Mouse (Mus musculus): ENCODE data around the gene Dock6. TPM values are rescaled to one million over a fixed set of nuclear protein-coding genes. Genes with fewer than 3 reads are reported as not detected.

Gene Dock6
- polyA plus RNA-seq, 1 experiment from 2014 or later = 21.6 TPM

Small RNA genes lying within 50 kb of the gene (microRNA-seq; reads per million reads assigned to microRNA genes)
- gene Mir7083 (ENCODE audit: borderline number of aligned reads) = 2.5 reads per million

Other genes starting within 250 kb of the Dock6 start
- 86.1 and 86.6 TPM in 2 replicates for gene Smarca4, start 236.5 kb downstream of the Dock6 start, polyA plus RNA-seq (2014; fragmentation: Nextera tagmentation; extraction: Ambion mirVana)
- 18.8 and 23.9 TPM in 2 replicates for gene Ldlr, start 129.2 kb downstream of the Dock6 start, polyA plus RNA-seq (2014; fragmentation: Nextera tagmentation; extraction: Ambion mirVana)
- 151 and 170 TPM in 2 replicates for gene Spc24, start 92.3 kb downstream of the Dock6 start, polyA plus RNA-seq (2014; fragmentation: Nextera tagmentation; extraction: Ambion mirVana)
- gene Kank2, start 53.9 kb downstream of the Dock6 start, polyA plus RNA-seq (2014; fragmentation: Nextera tagmentation; extraction: Ambion mirVana) = 4.7 and 6.7 TPM in 2 replicates
- gene Angptl8, start 17.1 kb downstream of the Dock6 start, polyA plus RNA-seq (2014; fragmentation: Nextera tagmentation; extraction: Ambion mirVana) = 16.1 and 17.4 TPM in 2 replicates
- gene Rab3d, start 65.6 kb upstream of the Dock6 start, polyA plus RNA-seq (2014; fragmentation: Nextera tagmentation; extraction: Ambion mirVana) = 5.7 and 7.3 TPM in 2 replicates
- 2.2 and 2.9 TPM in 2 replicates for gene Ccdc159, start 74.8 kb upstream of the Dock6 start, polyA plus RNA-seq (2014; fragmentation: Nextera tagmentation; extraction: Ambion mirVana)
- gene Tmem205, start 74.9 kb upstream of the Dock6 start, polyA plus RNA-seq (2014; fragmentation: Nextera tagmentation; extraction: Ambion mirVana) = 45.0 and 51.0 TPM in 2 replicates
- gene Plppr2, start 84.4 kb upstream of the Dock6 start, polyA plus RNA-seq (2014; fragmentation: Nextera tagmentation; extraction: Ambion mirVana) = 6.1 and 7.2 TPM in 2 replicates
- gene Swsap1, start 103.1 kb upstream of the Dock6 start, polyA plus RNA-seq (2014; fragmentation: Nextera tagmentation; extraction: Ambion mirVana) = 9.8 and 11.9 TPM in 2 replicates
- 131 TPM in 2 replicates for gene Epor, start 110.9 kb upstream of the Dock6 start, polyA plus RNA-seq (2014; fragmentation: Nextera tagmentation; extraction: Ambion mirVana)
- 0.34 and 0.55 TPM in 2 replicates for gene Rgl3, start 136.8 kb upstream of the Dock6 start, polyA plus RNA-seq (2014; fragmentation: Nextera tagmentation; extraction: Ambion mirVana)
- 0.23 and 0.29 TPM in 2 replicates for gene Ccdc151, start 150.0 kb upstream of the Dock6 start, polyA plus RNA-seq (2014; fragmentation: Nextera tagmentation; extraction: Ambion mirVana)
- 89.4 and 89.5 TPM in 2 replicates for gene Prkcsh, start 150.2 kb upstream of the Dock6 start, polyA plus RNA-seq (2014; fragmentation: Nextera tagmentation; extraction: Ambion mirVana)
- gene Elavl3, start 199.4 kb upstream of the Dock6 start, polyA plus RNA-seq (2014; fragmentation: Nextera tagmentation; extraction: Ambion mirVana) = 0.19 and 0.25 TPM in 2 replicates
- not detected in 2 replicates for gene Gm49318, start 218.6 kb upstream of the Dock6 start, polyA plus RNA-seq (2014; fragmentation: Nextera tagmentation; extraction: Ambion mirVana)
- gene Zfp653, start 218.7 kb upstream of the Dock6 start, polyA plus RNA-seq (2014; fragmentation: Nextera tagmentation; extraction: Ambion mirVana) = 5.5 and 7.5 TPM in 2 replicates
- 55.1 and 59.2 TPM in 2 replicates for gene Ecsit, start 232.8 kb upstream of the Dock6 start, polyA plus RNA-seq (2014; fragmentation: Nextera tagmentation; extraction: Ambion mirVana)
- gene Cnn1, start 246.6 kb upstream of the Dock6 start, polyA plus RNA-seq (2014; fragmentation: Nextera tagmentation; extraction: Ambion mirVana) = 3.6 and 6.2 TPM in 2 replicates

Measured in liver, embryonic 11.5 days (tissue).